Comparison of ENCODE assay signal across 8 mouse cellular contexts in the genomic region with DNA sequence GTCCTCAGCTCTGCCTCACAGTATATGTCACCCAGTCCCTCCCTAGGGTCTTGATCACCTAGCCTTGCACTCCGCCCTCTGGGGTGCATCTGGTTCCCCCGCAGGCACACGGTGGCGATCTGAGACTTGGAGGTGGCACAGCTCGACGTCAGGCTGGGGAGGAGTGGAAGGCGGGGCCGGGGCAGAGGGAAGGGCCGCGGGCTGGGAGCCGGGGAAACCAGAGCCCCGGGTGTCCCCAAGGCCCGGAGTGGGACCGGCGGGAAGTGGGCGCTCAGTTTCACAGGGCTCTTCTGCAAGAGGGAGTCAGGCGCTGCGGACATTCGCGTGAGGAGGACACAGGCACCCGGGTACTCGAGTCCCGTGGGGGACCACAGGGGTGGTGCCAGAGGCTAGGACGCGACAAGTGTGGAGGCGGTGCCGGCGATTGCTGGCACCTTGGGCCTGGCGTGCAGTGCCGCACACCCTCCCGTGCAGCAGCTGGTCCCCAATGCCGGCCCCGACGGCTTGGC. TPM values are rescaled to one million over a fixed set of nuclear protein-coding genes. Genes with fewer than 3 reads are reported as not detected.
A peak's percentile ranks its signal among the peaks of the same experiment; 100 is the strongest.
DNase-seq lines count a peak whose midpoint lies in the region; ATAC-seq lines count a peak whose summit lies in the region.

No protein-coding gene starts in this region.

- no peak for ATAC-seq in embryonic facial prominence, embryonic 12.5 days (ENCODE audit: insufficient number of reproducible peaks, insufficient read depth, low FRiP score, low TSS enrichment)
- no peak for ATAC-seq in heart, embryonic 11.5 days (replicated peaks; ENCODE audit: insufficient number of reproducible peaks, low FRiP score, low TSS enrichment)
- peak; percentile 73 for ATAC-seq in lung, embryonic 16.5 days (ENCODE audit: low read depth)

- H3K36me3 ChIP-seq in embryonic facial prominence, embryonic 12.5 days: no peaks in the 10 kb centered on the region
- no peaks in the 10 kb centered on the region for H3K36me3 ChIP-seq in heart, embryonic 11.5 days (ENCODE audit: control insufficient read depth, insufficient read depth, low read length)
- no peaks in the 10 kb centered on the region for H3K36me3 ChIP-seq in lung, embryonic 16.5 days (ENCODE audit: control insufficient read depth, insufficient read depth, low read length)

- WGBS in embryonic facial prominence, embryonic 12.5 days: 7% methylated on average over 34 of the region's 34 CpGs
- WGBS in heart, embryonic 11.5 days (ENCODE audit: insufficient replicate concordance): 6% methylated on average over 34 of the region's 34 CpGs
- 6% methylated on average over 34 of the region's 34 CpGs for WGBS in lung, embryonic 16.5 days

- H3K4me1 ChIP-seq in embryonic facial prominence, embryonic 12.5 days: peaks cover 14% of the 10 kb centered on the region; the same call in 1 of the 2 replicates
- peaks cover 29% of the 10 kb centered on the region for H3K4me1 ChIP-seq in heart, embryonic 11.5 days (ENCODE audit: control insufficient read depth, insufficient read depth, low read length)
- peaks cover 14% of the 10 kb centered on the region for H3K4me1 ChIP-seq in lung, embryonic 16.5 days (replicated peaks; ENCODE audit: control insufficient read depth, insufficient read depth, low read length)

- peaks cover 31% of the 10 kb centered on the region for H3K27me3 ChIP-seq in embryonic facial prominence, embryonic 12.5 days
- H3K27me3 ChIP-seq in heart, embryonic 11.5 days (ENCODE audit: control insufficient read depth, insufficient read depth, low read length): no peaks in the 10 kb centered on the region; the same call in 1 of the 2 replicates
- H3K27me3 ChIP-seq in lung, embryonic 16.5 days (ENCODE audit: control insufficient read depth, insufficient read depth, low read depth, low read length): no peaks in the 10 kb centered on the region

- no peak overlapping the region for H3K27ac ChIP-seq in embryonic facial prominence, embryonic 12.5 days
- no peak overlapping the region for H3K27ac ChIP-seq in heart, embryonic 11.5 days (ENCODE audit: low read depth, low read length)
- no peak overlapping the region for H3K27ac ChIP-seq in lung, embryonic 16.5 days (ENCODE audit: low read length)

- no peaks in the 10 kb centered on the region for H3K9me3 ChIP-seq in embryonic facial prominence, embryonic 12.5 days
- no peaks in the 10 kb centered on the region for H3K9me3 ChIP-seq in heart, embryonic 11.5 days (replicated peaks; ENCODE audit: control insufficient read depth, low read length)
- H3K9me3 ChIP-seq in lung, embryonic 16.5 days (ENCODE audit: control insufficient read depth, low read length): no peaks in the 10 kb centered on the region

- H3K9ac ChIP-seq in embryonic facial prominence, embryonic 12.5 days: no peak overlapping the region; the same call in 1 of the 2 replicates
- peak overlapping the region; percentile 68 for H3K9ac ChIP-seq in heart, embryonic 11.5 days (ENCODE audit: low read depth, low read length)
- peak overlapping the region; percentile 59 for H3K9ac ChIP-seq in lung, embryonic 16.5 days (ENCODE audit: low read length)

- peak overlapping the region; percentile 24 for H3K4me3 ChIP-seq in embryonic facial prominence, embryonic 12.5 days
- H3K4me3 ChIP-seq in heart, embryonic 11.5 days (ENCODE audit: low read depth, low read length): peak overlapping the region; percentile 40
- peak overlapping the region; percentile 50 for H3K4me3 ChIP-seq in lung, embryonic 16.5 days (ENCODE audit: low read length)

- DNase-seq in embryo, embryonic 9.5 days (ENCODE audit: extremely low spot score): peak; percentile 11
- DNase-seq in embryo, embryonic 10.5 days (ENCODE audit: low spot score): no peak
- peak; percentile 45 to 57 for DNase-seq in kidney, adult 8-10 months
- DNase-seq in skeletal muscle tissue, adult 2 months (ENCODE audit: low read depth, low spot score): peak; percentile 80
- no peak for DNase-seq in cerebellum, postnatal 4 days (ENCODE audit: low spot score in 2 of 2)

- H3K4me2 ChIP-seq in embryonic facial prominence, embryonic 12.5 days (replicated peaks): peak overlapping the region; percentile 48
- H3K4me2 ChIP-seq in heart, embryonic 11.5 days: peak overlapping the region; percentile 78
- peak overlapping the region; percentile 57 for H3K4me2 ChIP-seq in lung, embryonic 16.5 days (ENCODE audit: low read depth, low read length)

RNA-seq across cellular contexts. Expression of a gene that starts 18.4 kb away (rescaled TPM):
- 5.6 and 7.2 TPM in 2 replicates for polyA plus RNA-seq in embryonic facial prominence, embryonic 12.5 days (2016; fragmentation: Nextera tagmentation; extraction: Ambion mirVana)
- polyA plus RNA-seq in heart, embryonic 11.5 days (2014; fragmentation: Nextera tagmentation; extraction: Ambion mirVana): 7.6 and 8.3 TPM in 2 replicates
- polyA plus RNA-seq in lung, embryonic 16.5 days (2015; fragmentation: Nextera tagmentation; extraction: Ambion mirVana): 9.7 and 11.0 TPM in 2 replicates

RNA-seq across cellular contexts. Expression of a gene that starts 34.2 kb away (rescaled TPM):
- 335 and 342 TPM in 2 replicates for polyA plus RNA-seq in embryonic facial prominence, embryonic 12.5 days (2016; fragmentation: Nextera tagmentation; extraction: Ambion mirVana)
- 254 and 266 TPM in 2 replicates for polyA plus RNA-seq in heart, embryonic 11.5 days (2014; fragmentation: Nextera tagmentation; extraction: Ambion mirVana)
- 265 and 301 TPM in 2 replicates for polyA plus RNA-seq in lung, embryonic 16.5 days (2015; fragmentation: Nextera tagmentation; extraction: Ambion mirVana)

RNA-seq across cellular contexts. Expression of a gene that starts 52.9 kb away (rescaled TPM):
- polyA plus RNA-seq in embryonic facial prominence, embryonic 12.5 days (2016; fragmentation: Nextera tagmentation; extraction: Ambion mirVana): 13.9 and 17.4 TPM in 2 replicates
- 9.4 and 10.9 TPM in 2 replicates for polyA plus RNA-seq in heart, embryonic 11.5 days (2014; fragmentation: Nextera tagmentation; extraction: Ambion mirVana)
- 16.9 and 18.1 TPM in 2 replicates for polyA plus RNA-seq in lung, embryonic 16.5 days (2015; fragmentation: Nextera tagmentation; extraction: Ambion mirVana)

RNA-seq across cellular contexts. Expression of a gene that starts 55.2 kb away (rescaled TPM):
- 61.3 and 68.7 TPM in 2 replicates for polyA plus RNA-seq in embryonic facial prominence, embryonic 12.5 days (2016; fragmentation: Nextera tagmentation; extraction: Ambion mirVana)
- polyA plus RNA-seq in heart, embryonic 11.5 days (2014; fragmentation: Nextera tagmentation; extraction: Ambion mirVana): 22.3 and 35.7 TPM in 2 replicates
- 60.4 and 61.3 TPM in 2 replicates for polyA plus RNA-seq in lung, embryonic 16.5 days (2015; fragmentation: Nextera tagmentation; extraction: Ambion mirVana)

Comparison
In these comparisons a context has a peak if more than half of its experiments do, and no peak if none do; other contexts are left out.
1. DNase-seq: peak in embryo, embryonic 9.5 days (single experiment), kidney, adult 8-10 months (2 of 2) and skeletal muscle tissue, adult 2 months (single experiment); none in embryo, embryonic 10.5 days (single experiment) and cerebellum, postnatal 4 days (0 of 2).
2. Peak in every context shown above with its lines, with median percentiles within 50 percentile points of each other: H3K4me2 ChIP-seq and H3K4me3 ChIP-seq.